Mouse (Mus musculus) heart, adult 10 weeks (tissue): Measurements from ENCODE around the gene Herc6. TPM values are rescaled to one million over a fixed set of nuclear protein-coding genes. Genes with fewer than 3 reads are reported as not detected.

Source experiments
- polyA plus RNA-seq: library from polyadenylated mRNA; stranded (reverse); fragments of 350-450 nt; fragmentation: Illumina TruSeq; extraction: RNeasy Lipid Tissue Mini Kit (QIAGEN cat#74804); gene quantifications from one replicate; pipeline ENCODE4 v1.2.3, GENCODE M21; 2014; ENCODE audit warnings: low read depth, low replicate concordance

The Herc6 gene
- 3.6 TPM for polyA plus RNA-seq

GRCm38 (mm10) chr6:57580881-57581548, at the start of gene Herc6:
Herc6 (plus strand) TSS chr6:57581000.

GRCm38 (mm10) chr6:57535386-57535936, 45.3 kb upstream of the Herc6 start, which contains the start of gene Ppm1k:
Ppm1k (minus strand) TSS chr6:57535468.

GRCm38 (mm10) chr6:57691467-57692261, 110.9 kb downstream of the Herc6 start, which contains the start of gene Pyurf:
Pyurf (minus strand) TSS chr6:57692078.

GRCm38 (mm10) chr6:57702376-57702742, 121.6 kb downstream of the Herc6 start, which contains the start of gene Lancl2:
Lancl2 (plus strand) TSS chr6:57702540.

Other genes with a start within 250 kb of the Herc6 start
- not detected for gene Vmn1r17, start 217.3 kb upstream of the Herc6 start, polyA plus RNA-seq
- gene Vmn1r18, start 185.2 kb upstream of the Herc6 start, polyA plus RNA-seq: not detected
- gene Vmn1r19, start 177.2 kb upstream of the Herc6 start, polyA plus RNA-seq: not detected
- not detected for gene Vmn1r20, start 152.1 kb upstream of the Herc6 start, polyA plus RNA-seq
- 72.4 TPM for gene Ppm1k, start 45.5 kb upstream of the Herc6 start, polyA plus RNA-seq
- 31.7 TPM for gene Pyurf, start 111.1 kb downstream of the Herc6 start, polyA plus RNA-seq
- 13.7 TPM for gene Lancl2, start 121.5 kb downstream of the Herc6 start, polyA plus RNA-seq
- gene Vopp1, start 244.2 kb downstream of the Herc6 start, polyA plus RNA-seq: 17.9 TPM